Mouse (Mus musculus): ENCODE measurements around the gene Gpm6b. TPM values are rescaled to one million over a fixed set of nuclear protein-coding genes. Genes with fewer than 3 reads are reported as not detected.

The Gpm6b gene
- polyA plus RNA-seq, 2 experiments from 2014 or later: 23.7 to 23.9 TPM

DNA sequence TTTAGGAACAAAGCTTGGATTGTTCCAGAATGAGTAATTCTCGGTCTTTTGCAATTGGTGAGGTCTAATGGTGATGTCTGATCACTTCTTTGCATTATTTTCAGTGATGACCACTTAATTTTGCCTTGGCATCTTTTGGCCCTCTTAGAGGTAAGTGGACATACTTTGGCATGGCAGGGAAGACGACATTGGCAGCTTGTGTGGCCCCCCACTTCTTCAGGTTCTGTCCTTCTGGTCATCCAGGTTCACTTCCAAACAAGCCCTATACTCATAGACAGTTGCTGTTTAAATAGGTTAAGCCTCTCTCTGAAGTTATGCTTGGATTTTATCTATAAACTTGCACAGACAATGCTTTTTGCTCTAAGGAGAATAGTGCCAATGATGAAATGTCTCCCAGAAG is 120.2 kb downstream of the Gpm6b start:
- no peak for ATAC-seq

- ATAC-seq: no peak
These were observed 121.3 kb downstream of the Gpm6b start for GRCm38 (mm10) chrX:166359927-166360440.

DNA sequence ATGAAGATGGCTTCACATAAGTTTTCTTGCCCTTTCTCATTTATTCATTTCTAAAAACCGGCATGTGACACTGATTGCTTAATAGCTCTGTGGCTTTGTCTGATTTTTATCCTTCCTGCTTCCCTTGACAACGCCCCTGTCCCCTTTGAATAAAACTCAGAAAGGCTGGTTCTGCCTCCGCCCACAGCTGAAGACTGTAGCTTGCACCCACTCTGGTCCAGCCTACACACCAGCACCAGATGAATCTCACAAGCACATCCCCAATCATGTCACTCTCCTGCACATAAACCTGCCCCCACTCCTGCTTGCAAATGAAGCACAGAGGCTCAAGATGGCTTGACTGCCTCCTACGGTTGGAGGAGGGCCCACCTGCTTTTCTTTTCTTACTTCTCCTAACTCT is 121.7 kb downstream of the Gpm6b start:
- ATAC-seq: no peak

DNA sequence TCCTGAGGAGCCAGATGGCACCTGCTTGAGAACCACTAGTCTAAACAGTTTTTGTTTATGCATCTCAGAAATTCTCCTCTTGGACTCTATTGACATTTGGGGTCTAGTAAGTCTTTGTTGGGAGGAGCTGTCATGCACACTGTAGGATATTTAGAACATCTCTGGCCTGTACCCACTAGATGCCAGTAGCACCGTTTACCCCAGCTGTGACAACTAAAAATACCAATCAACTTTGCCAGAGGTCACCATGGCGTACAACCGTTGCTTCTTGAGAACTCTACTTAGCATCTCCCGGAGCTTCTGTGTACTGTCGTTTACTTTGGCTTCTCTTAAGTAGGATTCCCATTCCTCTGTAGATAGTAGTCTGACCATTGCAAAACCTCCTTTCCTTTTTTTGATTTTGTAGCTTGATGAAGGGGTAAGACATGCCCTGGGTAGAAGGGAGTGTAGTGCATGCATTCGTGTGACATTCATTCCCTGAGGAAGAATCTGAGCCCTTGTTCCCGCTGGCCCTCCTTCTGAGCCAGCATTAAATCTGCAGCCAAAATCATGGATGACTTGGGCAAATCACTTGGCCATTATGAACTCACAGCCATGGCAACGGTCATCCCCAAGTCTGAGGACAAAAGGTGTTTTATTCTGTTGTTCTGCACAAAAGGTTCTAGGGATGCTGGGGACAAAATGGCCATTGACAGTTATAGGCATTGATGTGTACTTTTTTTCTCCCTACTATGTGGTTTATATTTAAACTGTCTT is 126.9 kb downstream of the Gpm6b start:
- no peak for ATAC-seq

GRCm38 (mm10) chrX:166376681-166377328 is 138.1 kb downstream of the Gpm6b start:
- no peak for ATAC-seq

- ATAC-seq: no peak
These were observed 139.9 kb downstream of the Gpm6b start for GRCm38 (mm10) chrX:166378652-166379051.

DNA sequence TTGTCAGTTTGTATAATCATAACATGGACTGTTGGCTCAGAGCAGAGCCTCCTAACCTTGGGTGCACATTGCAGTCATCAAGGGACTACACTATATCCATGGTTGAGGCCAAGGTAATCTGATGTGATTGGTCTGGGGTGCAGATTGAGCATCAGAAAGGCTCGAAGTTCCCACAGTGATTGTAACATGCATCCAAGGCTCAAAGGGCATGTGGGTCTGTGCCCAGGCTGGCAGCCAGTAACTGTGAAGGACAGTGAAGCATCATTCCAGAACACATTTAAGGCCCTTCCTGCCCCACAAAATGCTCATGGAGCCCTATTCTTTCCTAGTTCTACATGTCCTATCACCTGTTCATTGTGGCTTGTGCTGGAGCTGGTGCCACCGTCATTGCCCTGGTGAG is 144.9 kb downstream of the Gpm6b start:
- no peak for ATAC-seq

- ATAC-seq: no peak
These were observed 146.2 kb downstream of the Gpm6b start for GRCm38 (mm10) chrX:166384935-166385334.

- no peak for ATAC-seq
These were observed 147.9 kb downstream of the Gpm6b start for GRCm38 (mm10) chrX:166386656-166387055.

DNA sequence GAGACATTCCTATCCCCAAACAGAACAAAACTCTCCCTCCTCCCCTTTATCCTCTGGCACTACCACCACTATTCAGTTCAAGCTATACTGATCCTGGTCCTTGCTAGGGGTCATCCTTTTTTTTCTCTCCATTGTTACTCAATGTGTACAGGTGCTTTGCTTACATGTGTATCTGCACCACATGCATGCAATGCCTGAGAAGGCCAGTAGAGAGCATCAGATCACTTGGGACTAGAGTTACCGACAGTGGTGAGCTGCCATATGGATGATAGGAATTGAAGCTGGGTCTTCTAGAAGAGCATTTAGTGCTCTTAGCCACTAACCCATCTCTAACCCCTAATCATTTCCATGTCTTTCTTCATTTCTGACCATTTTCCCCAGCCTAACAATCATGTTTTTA is 155.0 kb downstream of the Gpm6b start:
- ATAC-seq: no peak

DNA sequence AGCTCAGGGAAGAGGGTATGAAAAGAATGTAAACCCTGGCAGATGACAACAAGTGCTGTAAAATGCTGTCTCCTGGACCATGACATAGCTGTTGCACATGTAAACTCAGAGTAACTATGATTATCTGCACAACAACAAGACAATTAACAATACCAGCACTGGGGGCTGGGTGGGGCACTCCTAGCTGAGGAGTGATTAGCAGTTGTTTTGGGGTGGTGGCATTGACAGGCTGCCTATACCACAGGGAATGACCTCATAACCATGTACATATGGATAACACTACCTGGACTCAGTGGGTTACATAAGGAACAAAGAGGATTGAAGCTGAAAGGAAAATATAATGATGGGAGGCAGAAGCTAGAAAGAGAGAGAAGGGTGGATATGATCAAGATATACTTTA is 169.2 kb downstream of the Gpm6b start:
- no peak for ATAC-seq

DNA sequence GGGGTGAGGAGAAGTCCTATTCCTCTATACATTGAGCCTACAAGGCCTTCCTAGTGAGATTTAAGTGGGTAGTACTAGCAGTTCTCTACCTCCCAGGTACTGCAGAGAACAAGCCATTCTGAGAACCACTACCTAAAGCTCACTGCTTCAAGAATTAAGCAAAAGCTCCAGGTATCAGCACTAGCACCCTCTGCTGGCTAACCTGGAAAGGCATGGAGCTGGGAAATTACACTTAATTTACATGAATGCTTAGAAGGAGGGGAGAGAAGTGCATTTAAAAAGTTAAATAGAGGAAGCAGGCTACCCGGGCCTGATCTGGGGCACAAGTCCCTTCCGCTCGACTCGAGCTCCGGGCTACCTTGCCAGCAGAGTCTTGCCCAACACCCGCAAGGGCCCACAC is 177.5 kb downstream of the Gpm6b start:
- ATAC-seq: no peak

DNA sequence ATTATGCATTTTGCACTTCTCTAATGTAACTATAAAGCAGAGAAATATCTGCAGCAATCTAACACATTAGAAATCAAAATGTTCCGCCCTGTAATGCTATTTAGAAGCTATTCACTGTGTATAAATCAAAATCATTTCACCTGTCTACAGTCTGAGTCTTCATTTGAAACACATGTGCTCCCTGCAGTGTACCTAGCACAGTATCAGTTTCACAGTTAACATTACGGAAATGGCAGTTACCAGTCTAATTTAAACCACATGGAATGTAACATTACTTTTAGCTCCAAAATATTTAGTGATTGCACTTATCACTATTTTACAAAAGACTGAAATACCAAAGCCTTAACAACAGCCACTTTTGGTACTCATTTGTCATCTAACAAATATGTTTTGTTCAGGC is 196.1 kb downstream of the Gpm6b start:
- ATAC-seq: no peak

Other genes with a start within 250 kb of the Gpm6b start
- 10 to 100 TPM; 20.9 to 21.5 TPM for gene Gemin8, start 68.5 kb upstream of the Gpm6b start, polyA plus RNA-seq (2017; shearing (Covaris generic))
- 10 to 100 TPM; 33.5 to 37.5 TPM for gene Trappc2, start 201.7 kb downstream of the Gpm6b start, polyA plus RNA-seq (2017; shearing (Covaris generic))
- 1 to 10 TPM; 6.0 to 7.1 TPM for gene Ofd1, start 201.8 kb downstream of the Gpm6b start, polyA plus RNA-seq (2017; shearing (Covaris generic))
- gene Rab9, start 241.0 kb downstream of the Gpm6b start, polyA plus RNA-seq (2017; shearing (Covaris generic)): 10 to 100 TPM; 40.8 to 42.2 TPM